Mouse (Mus musculus): ENCODE measurements at regions not wholly inside any gene's neighbourhood (a gene's known extent, or its start where the extent isn't known, plus 50 kb on each side); places are given as distances from the start of the nearest gene placed in this dataset.

DNA sequence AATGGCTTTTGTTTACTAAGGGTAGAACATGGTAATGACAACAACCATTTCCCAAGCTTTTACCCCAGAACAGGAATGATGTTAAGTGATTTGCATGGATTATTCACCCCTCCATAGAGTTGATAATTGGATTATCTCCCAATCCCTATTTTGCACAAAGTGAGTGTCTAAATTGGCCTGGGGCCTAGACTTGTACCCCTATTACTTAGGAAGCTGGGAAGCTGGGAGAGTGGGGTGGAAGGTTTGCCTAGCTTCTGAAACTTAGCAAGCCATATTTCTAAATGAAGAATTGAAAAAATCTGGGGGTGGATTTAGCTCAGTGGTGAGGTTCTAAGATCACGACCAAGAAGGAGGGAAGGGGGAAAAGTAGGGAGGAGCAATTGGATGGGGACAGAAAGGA lies 289.9 kb downstream of the Rngtt start:
- ATAC-seq (ENCODE audit: insufficient number of reproducible peaks, insufficient read depth, low FRiP score, low TSS enrichment, low read depth): no peak
- Histone ChIP-seq H3K4me1 (replicated peaks) (no peaks in the 10 kb centered on the region), H3K36me3 (no peaks in the 10 kb centered on the region), H3K27ac (no peak overlapping the region), H3K4me3 (replicated peaks) (no peak overlapping the region), H3K27me3 (no peaks in the 10 kb centered on the region), H3K4me2 (no peak overlapping the region), H3K9ac (replicated peaks) (no peak overlapping the region), H3K9me3 (no peaks in the 10 kb centered on the region)
- WGBS: 76% methylated on average over 1 of the region's 1 CpGs

GRCm38 (mm10) chr4:33600805-33601204 lies 290.7 kb downstream of the Rngtt start:
- H3K4me2 ChIP-seq: no peak overlapping the region
- H3K27me3 ChIP-seq: no peaks in the 10 kb centered on the region

DNA sequence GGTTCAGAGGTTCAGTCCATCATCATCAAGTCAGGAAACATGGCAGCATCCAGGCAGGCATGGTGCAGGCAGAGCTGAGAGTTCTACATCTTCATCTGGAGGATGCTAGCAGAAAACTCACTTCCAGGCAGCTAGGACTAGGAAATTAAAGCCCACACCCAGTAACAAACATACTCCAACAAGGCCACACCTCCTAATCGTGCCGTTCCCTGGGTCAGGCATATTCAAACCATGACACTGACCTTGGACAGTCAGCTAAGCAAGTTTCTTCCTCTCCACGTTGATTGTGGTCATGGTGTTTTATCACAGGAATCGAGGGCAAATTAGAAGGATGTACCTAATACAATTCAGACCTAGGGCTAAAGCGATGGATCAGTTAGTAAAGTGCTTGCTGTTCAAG lies 294.5 kb downstream of the Rngtt start:
- Histone ChIP-seq H3K4me3 (replicated peaks) (no peak overlapping the region), H3K27me3 (no peaks in the 10 kb centered on the region), H3K36me3 (no peaks in the 10 kb centered on the region), H3K27ac (no peak overlapping the region), H3K4me2 (no peak overlapping the region), H3K4me1 (replicated peaks) (no peaks in the 10 kb centered on the region), H3K9ac (replicated peaks) (no peak overlapping the region), H3K9me3 (no peaks in the 10 kb centered on the region)
- ATAC-seq (ENCODE audit: insufficient number of reproducible peaks, insufficient read depth, low FRiP score, low TSS enrichment, low read depth): no peak
- 90% methylated on average over 5 of the region's 5 CpGs for WGBS

More at GRCm38 (mm10) chr4:33600805-33601204, 290.7 kb downstream of the Rngtt start:
- Histone ChIP-seq H3K9me3 (no peaks in the 10 kb centered on the region), H3K27ac (no peak overlapping the region), H3K4me1 (replicated peaks) (no peaks in the 10 kb centered on the region), H3K36me3 (no peaks in the 10 kb centered on the region), H3K9ac (replicated peaks) (no peak overlapping the region), H3K4me3 (replicated peaks) (no peak overlapping the region)
- 64% methylated on average over 6 of the region's 6 CpGs for WGBS
- no peak for ATAC-seq (ENCODE audit: insufficient number of reproducible peaks, insufficient read depth, low FRiP score, low TSS enrichment, low read depth)

- Histone ChIP-seq H3K4me2 (no peak overlapping the region), H3K36me3 (no peaks in the 10 kb centered on the region), H3K4me3 (replicated peaks) (no peak overlapping the region), H3K27ac (no peak overlapping the region), H3K4me1 (replicated peaks) (no peaks in the 10 kb centered on the region), H3K9ac (replicated peaks) (no peak overlapping the region), H3K9me3 (no peaks in the 10 kb centered on the region), H3K27me3 (no peaks in the 10 kb centered on the region)
- no peak for ATAC-seq (ENCODE audit: insufficient number of reproducible peaks, insufficient read depth, low FRiP score, low TSS enrichment, low read depth)
- 78% methylated on average over 5 of the region's 5 CpGs for WGBS
These were observed 284.4 kb upstream of the Cnr1 start for GRCm38 (mm10) chr4:33639821-33640575.

GRCm38 (mm10) chr4:33640576-33641255 lies 283.7 kb upstream of the Cnr1 start:
- 76% methylated on average over 11 of the region's 11 CpGs for WGBS
- Histone ChIP-seq H3K9ac (replicated peaks) (no peak overlapping the region), H3K4me3 (replicated peaks) (no peak overlapping the region), H3K27me3 (no peaks in the 10 kb centered on the region), H3K9me3 (no peaks in the 10 kb centered on the region), H3K27ac (no peak overlapping the region), H3K4me2 (no peak overlapping the region), H3K4me1 (replicated peaks) (no peaks in the 10 kb centered on the region), H3K36me3 (no peaks in the 10 kb centered on the region)
- no peak for ATAC-seq (ENCODE audit: insufficient number of reproducible peaks, insufficient read depth, low FRiP score, low TSS enrichment, low read depth)

GRCm38 (mm10) chr4:33641883-33642282 lies 282.5 kb upstream of the Cnr1 start:
- no peaks in the 10 kb centered on the region for H3K27me3 ChIP-seq
- no peak overlapping the region for H3K27ac ChIP-seq
- no peaks in the 10 kb centered on the region for H3K9me3 ChIP-seq
- no peaks in the 10 kb centered on the region for H3K4me1 ChIP-seq (replicated peaks)
- no peak overlapping the region for H3K9ac ChIP-seq (replicated peaks)
- no peak for ATAC-seq (ENCODE audit: insufficient number of reproducible peaks, insufficient read depth, low FRiP score, low TSS enrichment, low read depth)
- no peak overlapping the region for H3K4me2 ChIP-seq
- H3K4me3 ChIP-seq (replicated peaks): no peak overlapping the region
- H3K36me3 ChIP-seq: no peaks in the 10 kb centered on the region
- WGBS: 81% methylated on average over 6 of the region's 6 CpGs

GRCm38 (mm10) chr4:33642526-33642925 lies 281.9 kb upstream of the Cnr1 start:
- Histone ChIP-seq H3K4me1 (replicated peaks) (no peaks in the 10 kb centered on the region), H3K4me3 (replicated peaks) (no peak overlapping the region), H3K36me3 (no peaks in the 10 kb centered on the region), H3K4me2 (no peak overlapping the region), H3K27ac (no peak overlapping the region), H3K9ac (replicated peaks) (no peak overlapping the region), H3K27me3 (no peaks in the 10 kb centered on the region), H3K9me3 (no peaks in the 10 kb centered on the region)
- no peak for ATAC-seq (ENCODE audit: insufficient number of reproducible peaks, insufficient read depth, low FRiP score, low TSS enrichment, low read depth)
- WGBS: 90% methylated on average over 13 of the region's 13 CpGs

DNA sequence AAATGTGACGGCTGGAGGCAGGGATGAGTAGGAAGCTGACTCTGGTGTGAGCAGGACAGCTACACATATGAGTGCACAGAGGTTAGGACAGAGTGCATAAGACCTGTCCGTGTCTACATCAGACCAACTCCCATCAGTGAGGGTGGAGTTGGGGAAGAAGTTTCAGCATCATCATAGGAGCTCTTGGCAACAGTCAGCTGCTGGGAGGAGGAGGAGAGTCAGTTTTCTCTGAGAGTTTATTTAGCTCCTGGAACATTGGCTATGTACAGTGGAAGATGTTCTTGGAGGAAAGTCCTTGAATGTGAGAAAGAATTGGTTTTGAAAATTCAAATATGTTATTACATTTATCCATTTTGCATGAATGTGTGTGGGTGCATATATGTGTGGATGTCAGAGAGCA lies 279.2 kb upstream of the Cnr1 start:
- Histone ChIP-seq H3K27ac (no peak overlapping the region), H3K27me3 (no peaks in the 10 kb centered on the region), H3K36me3 (no peaks in the 10 kb centered on the region), H3K9me3 (no peaks in the 10 kb centered on the region), H3K4me2 (no peak overlapping the region), H3K4me3 (replicated peaks) (no peak overlapping the region), H3K9ac (replicated peaks) (no peak overlapping the region), H3K4me1 (replicated peaks) (no peaks in the 10 kb centered on the region)
- 81% methylated on average over 2 of the region's 2 CpGs for WGBS
- ATAC-seq (ENCODE audit: insufficient number of reproducible peaks, insufficient read depth, low FRiP score, low TSS enrichment, low read depth): no peak

DNA sequence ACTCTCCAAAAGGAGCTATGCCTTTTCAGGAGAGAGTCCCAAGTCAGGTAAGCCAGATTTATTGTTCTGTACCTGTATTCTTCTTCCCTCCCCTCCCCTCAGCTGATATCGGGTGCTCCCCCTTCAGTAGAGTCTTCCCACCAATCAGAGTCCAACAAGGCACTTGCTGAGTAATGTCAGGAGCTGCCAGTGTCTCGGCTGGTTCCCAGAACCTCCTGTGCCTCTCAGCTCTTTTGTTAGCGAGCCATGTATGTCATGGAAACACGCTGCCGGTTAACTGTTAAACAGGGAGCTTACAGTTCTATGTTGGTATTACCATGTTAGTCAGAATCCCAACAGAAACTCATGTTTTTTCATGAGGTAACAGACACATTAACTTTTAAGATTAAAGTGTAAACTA lies 273.1 kb upstream of the Cnr1 start:
- H3K9me3 ChIP-seq: no peaks in the 10 kb centered on the region
- WGBS: 83% methylated on average over 5 of the region's 5 CpGs

DNA sequence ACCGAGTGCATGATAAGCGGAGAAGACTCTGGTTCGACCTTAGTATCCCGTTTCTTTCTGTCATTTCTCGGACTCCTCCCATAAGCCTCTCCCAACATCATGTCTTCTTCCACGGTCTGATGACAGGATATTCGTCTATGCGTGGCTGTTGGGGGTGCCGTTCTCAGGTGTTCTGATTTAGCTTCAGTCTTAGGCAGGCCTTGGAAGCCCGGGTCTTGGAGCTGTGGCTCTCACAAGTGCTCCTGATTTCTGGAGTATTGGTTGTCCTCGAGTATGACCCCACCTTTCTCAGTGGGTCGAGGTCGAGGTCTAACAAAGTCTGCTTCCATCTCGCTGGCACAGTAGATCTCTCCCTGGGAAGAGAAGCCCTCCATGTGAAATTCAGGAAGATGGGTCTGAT lies 264.6 kb upstream of the Cnr1 start:
- Histone ChIP-seq H3K4me3 (replicated peaks) (no peak overlapping the region), H3K4me1 (replicated peaks) (peaks cover 15% of the 10 kb centered on the region), H3K27me3 (no peaks in the 10 kb centered on the region), H3K9me3 (no peaks in the 10 kb centered on the region), H3K4me2 (no peak overlapping the region), H3K9ac (replicated peaks) (no peak overlapping the region), H3K27ac (no peak overlapping the region), H3K36me3 (no peaks in the 10 kb centered on the region)
- ATAC-seq (ENCODE audit: insufficient number of reproducible peaks, insufficient read depth, low FRiP score, low TSS enrichment, low read depth): no peak
- 90% methylated on average over 14 of the region's 14 CpGs for WGBS

More for the DNA sequence above, 273.1 kb upstream of the Cnr1 start:
- no peaks in the 10 kb centered on the region for H3K27me3 ChIP-seq
- H3K4me1 ChIP-seq (replicated peaks): no peaks in the 10 kb centered on the region
- H3K4me2 ChIP-seq: no peak overlapping the region
- no peak overlapping the region for H3K27ac ChIP-seq
- H3K4me3 ChIP-seq (replicated peaks): no peak overlapping the region
- no peak overlapping the region for H3K9ac ChIP-seq (replicated peaks)
- H3K36me3 ChIP-seq: no peaks in the 10 kb centered on the region
- ATAC-seq (ENCODE audit: insufficient number of reproducible peaks, insufficient read depth, low FRiP score, low TSS enrichment, low read depth): no peak

DNA sequence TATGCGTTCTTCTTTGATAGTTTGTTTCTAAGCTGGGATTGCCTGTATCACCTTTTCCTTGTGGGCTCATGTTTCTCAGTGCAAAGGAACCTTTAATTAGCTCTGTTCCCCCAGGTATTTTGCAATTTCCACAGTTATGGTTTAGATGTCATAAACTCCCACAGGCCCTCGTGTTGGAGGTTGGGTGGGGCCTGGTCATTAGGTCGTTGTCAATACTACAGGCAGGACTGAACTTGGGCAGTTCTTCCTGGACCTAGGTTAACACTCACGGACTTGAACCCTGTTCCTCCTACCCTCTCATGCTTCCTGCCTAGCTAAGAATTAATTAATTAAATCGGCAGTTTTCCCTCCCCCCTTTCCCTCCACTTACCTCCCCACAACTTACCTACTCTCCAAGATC lies 263.8 kb upstream of the Cnr1 start:
- Histone ChIP-seq H3K4me3 (replicated peaks) (no peak overlapping the region), H3K36me3 (no peaks in the 10 kb centered on the region), H3K27me3 (no peaks in the 10 kb centered on the region), H3K9me3 (no peaks in the 10 kb centered on the region), H3K4me1 (replicated peaks) (peaks cover 15% of the 10 kb centered on the region), H3K27ac (no peak overlapping the region), H3K9ac (replicated peaks) (no peak overlapping the region), H3K4me2 (no peak overlapping the region)
- WGBS: 51% methylated on average over 5 of the region's 5 CpGs
- ATAC-seq (ENCODE audit: insufficient number of reproducible peaks, insufficient read depth, low FRiP score, low TSS enrichment, low read depth): no peak

GRCm38 (mm10) chr4:33661862-33662261 lies 262.5 kb upstream of the Cnr1 start:
- 80% methylated on average over 3 of the region's 3 CpGs for WGBS

More at GRCm38 (mm10) chr4:33661862-33662261, 262.5 kb upstream of the Cnr1 start:
- Histone ChIP-seq H3K9ac (replicated peaks) (no peak overlapping the region), H3K36me3 (no peaks in the 10 kb centered on the region), H3K27me3 (no peaks in the 10 kb centered on the region), H3K4me2 (no peak overlapping the region), H3K4me1 (replicated peaks) (peaks cover 15% of the 10 kb centered on the region), H3K4me3 (replicated peaks) (no peak overlapping the region), H3K9me3 (no peaks in the 10 kb centered on the region), H3K27ac (no peak overlapping the region)
- no peak for ATAC-seq (ENCODE audit: insufficient number of reproducible peaks, insufficient read depth, low FRiP score, low TSS enrichment, low read depth)
